Mouse (Mus musculus) erythroid progenitor cell, adult 5-6 weeks (primary cell): ENCODE data around the gene Ccdc134. TPM values are rescaled to one million over a fixed set of nuclear protein-coding genes. Genes with fewer than 3 reads are reported as not detected.
A peak's percentile ranks its signal among the peaks of the same experiment; 100 is the strongest.
"Not testable (repeated sequence)": the region's sequence is repeated elsewhere in the genome, so short reads cannot be mapped to it uniquely, and the experiment has no call there.

Experiments used
- ATAC-seq: replicated peaks from 2 replicates; pipeline ENCODE4 v1.8.0; 2016; ENCODE audit warnings: moderate number of reproducible peaks, mild to moderate bottlenecking, moderate TSS enrichment, inconsistent platforms; ENCODE audit not compliant: poor library complexity, low FRiP score, severe bottlenecking
- total RNA-seq, 2 experiments: library from RNA; stranded (forward) in 1 of 2; stranded (reverse) in 1 of 2; fragments of 150-400 nt in 1 of 2; fragments of 186-747, 209-891 nt in 1 of 2; gene quantifications; 2 replicates each; pipeline versions ENCODE4 v1.2.3 to v1.2.4; 2015 to 2017; ENCODE audit warnings: low replicate concordance in 2 of 2

Gene Ccdc134
- total RNA-seq (2015; ENCODE audit: low replicate concordance) (2.9 and 12.6 TPM in 2 replicates), total RNA-seq (2017; ENCODE audit: low replicate concordance) (5.5 and 5.8 TPM in 2 replicates)

GRCm38 (mm10) chr15:82127426-82128374, at the start of gene Ccdc134:
Gene Ccdc134, plus strand, starts transcription at chr15:82127922.
- peak; percentile 98 for ATAC-seq

GRCm38 (mm10) chr15:82079883-82080282, 47.8 kb upstream of the Ccdc134 start:
- no peak for ATAC-seq

GRCm38 (mm10) chr15:82081161-82081560, 46.6 kb upstream of the Ccdc134 start:
- ATAC-seq: no peak

GRCm38 (mm10) chr15:82085606-82086005, 42.1 kb upstream of the Ccdc134 start:
- no peak for ATAC-seq

- no peak for ATAC-seq
These were observed 41.6 kb upstream of the Ccdc134 start for GRCm38 (mm10) chr15:82086131-82086530.

- ATAC-seq: no peak
These were observed 40.5 kb upstream of the Ccdc134 start for GRCm38 (mm10) chr15:82087266-82087665.

- ATAC-seq: no peak
These were observed 36.7 kb upstream of the Ccdc134 start for GRCm38 (mm10) chr15:82091061-82091460.

GRCm38 (mm10) chr15:82106953-82107555, 20.7 kb upstream of the Ccdc134 start:
- ATAC-seq: no peak

GRCm38 (mm10) chr15:82120544-82120943, 7.2 kb upstream of the Ccdc134 start:
- ATAC-seq: no peak

- not testable (repeated sequence) for ATAC-seq
These were observed 1.0 kb upstream of the Ccdc134 start for GRCm38 (mm10) chr15:82126690-82127089.

GRCm38 (mm10) chr15:82128398-82128797, 676 bp downstream of the Ccdc134 start:
- ATAC-seq: peak; percentile 50

- no peak for ATAC-seq
These were observed 2.9 kb downstream of the Ccdc134 start for GRCm38 (mm10) chr15:82130599-82130998.

GRCm38 (mm10) chr15:82135372-82135771, 7.7 kb downstream of the Ccdc134 start:
- no peak for ATAC-seq

- peak; percentile 80 for ATAC-seq
These were observed 10.8 kb downstream of the Ccdc134 start for GRCm38 (mm10) chr15:82138565-82138964.

- no peak for ATAC-seq
These were observed 11.5 kb downstream of the Ccdc134 start for GRCm38 (mm10) chr15:82139196-82139595.

- ATAC-seq: no peak
These were observed 12.6 kb downstream of the Ccdc134 start for GRCm38 (mm10) chr15:82140355-82140754.

GRCm38 (mm10) chr15:82144157-82144556, 16.4 kb downstream of the Ccdc134 start:
- ATAC-seq: no peak

GRCm38 (mm10) chr15:82145408-82145807, 17.7 kb downstream of the Ccdc134 start:
- ATAC-seq: no peak

- peak; percentile 7 for ATAC-seq
These were observed 18.4 kb downstream of the Ccdc134 start for GRCm38 (mm10) chr15:82145851-82146769.
